Comparison of ENCODE assay signal across 8 mouse cellular contexts in the genomic region with DNA sequence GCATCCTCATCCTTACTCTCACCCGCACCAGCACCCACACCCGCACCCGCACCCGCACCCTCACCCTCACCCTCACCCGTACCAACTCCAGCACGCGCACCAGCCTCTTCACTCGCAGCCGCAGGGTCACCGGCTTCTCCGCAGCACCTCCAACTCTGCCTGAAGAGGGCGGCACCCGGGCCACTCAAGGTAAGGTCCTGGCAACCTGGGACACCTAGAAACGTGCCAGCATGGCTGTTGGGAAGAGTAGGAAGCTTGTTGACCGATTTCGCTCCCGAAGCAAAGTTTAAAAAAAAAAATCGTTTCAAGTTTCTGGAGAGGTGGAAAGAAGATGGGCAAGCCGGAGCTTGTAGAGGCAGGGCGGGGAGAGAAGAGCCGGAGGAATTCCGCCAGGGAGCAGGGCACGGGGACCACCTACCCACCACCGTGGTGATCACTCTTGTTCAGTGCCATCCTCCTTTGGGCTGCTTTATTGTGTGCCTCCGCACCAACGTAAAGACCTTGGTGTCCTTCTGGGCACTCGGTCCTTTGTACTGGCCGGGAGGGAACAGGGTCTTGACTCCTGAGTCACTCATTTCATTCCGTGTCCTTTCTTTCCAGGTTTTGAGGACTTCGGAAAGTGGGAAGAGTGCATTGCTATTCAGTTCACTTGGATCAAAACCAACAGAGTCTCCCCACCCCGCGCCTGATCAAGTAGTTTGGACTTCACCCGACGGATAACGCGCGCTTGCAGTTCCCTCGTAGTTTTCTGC. TPM values are rescaled to one million over a fixed set of nuclear protein-coding genes. Genes with fewer than 3 reads are reported as not detected.
DNase-seq lines count a peak whose midpoint lies in the region; ATAC-seq and TF ChIP-seq lines count a peak whose summit lies in the region.

No protein-coding gene starts in this region.

- no peaks in the 10 kb centered on the region for H3K36me3 ChIP-seq in E14TG2a.4 (ENCODE audit: insufficient read depth, low read length)
- H3K36me3 ChIP-seq in forebrain, postnatal 0 days (ENCODE audit: insufficient read depth): no peaks in the 10 kb centered on the region
- H3K36me3 ChIP-seq in lung, embryonic 16.5 days (ENCODE audit: control insufficient read depth, insufficient read depth, low read length): peaks cover 6% of the 10 kb centered on the region

- no peaks in the 10 kb centered on the region for H3K9me3 ChIP-seq in E14TG2a.4 (ENCODE audit: low read length)
- no peaks in the 10 kb centered on the region for H3K9me3 ChIP-seq in forebrain, postnatal 0 days (ENCODE audit: low read length)
- no peaks in the 10 kb centered on the region for H3K9me3 ChIP-seq in lung, embryonic 16.5 days (ENCODE audit: control insufficient read depth, low read length)

- TF ChIP-seq CTCF in E14TG2a.4 (conservative IDR thresholded peaks at IDR 0.05; ENCODE audit: low read length): no peak; the same call in 1 of the 2 replicates
- peak; percentile 58 for TF ChIP-seq CTCF in forebrain, postnatal 0 days (IDR thresholded peaks at IDR 0.05; ENCODE audit: low read depth)

- H3K9ac ChIP-seq in forebrain, postnatal 0 days: peak overlapping the region; percentile 85
- H3K9ac ChIP-seq in lung, embryonic 16.5 days (ENCODE audit: low read length): peak overlapping the region; percentile 96

- H3K27ac ChIP-seq in forebrain, postnatal 0 days (ENCODE audit: low read depth, low read length): peak overlapping the region; percentile 88
- peak overlapping the region; percentile 98 for H3K27ac ChIP-seq in lung, embryonic 16.5 days (ENCODE audit: low read length)

- DNase-seq in cerebellum, adult 11 months: peak; percentile 52
- DNase-seq in forebrain, postnatal 0 days: peak; percentile 45
- DNase-seq in layer of hippocampus, adult 9-11 months: peak; percentile 34
- DNase-seq in ovary, adult 18-20 months (ENCODE audit: low spot score): peak; percentile 36
- DNase-seq in thymus, postnatal 10 days (ENCODE audit: low spot score in 2 of 2): peak; percentile 78 to 83

- under 1% methylated on average over 38 of the region's 38 CpGs for WGBS in forebrain, postnatal 0 days
- under 1% methylated on average over 36 of the region's 38 CpGs for WGBS in lung, embryonic 16.5 days

- H3K27me3 ChIP-seq in E14TG2a.4 (ENCODE audit: insufficient read depth, low read length): peaks cover 19% of the 10 kb centered on the region
- H3K27me3 ChIP-seq in forebrain, postnatal 0 days (ENCODE audit: insufficient read depth, low read length): no peaks in the 10 kb centered on the region
- no peaks in the 10 kb centered on the region for H3K27me3 ChIP-seq in lung, embryonic 16.5 days (ENCODE audit: control insufficient read depth, insufficient read depth, low read depth, low read length)

- ATAC-seq in forebrain, postnatal 0 days: no peak; the same call in 1 of the 2 replicates
- ATAC-seq in hematopoietic stem cell, adult 5-6 weeks (replicated peaks in 1 of 2; ENCODE audit: insufficient read depth in 1 of 2, low FRiP score in 2 of 2, low TSS enrichment in 1 of 2, low read depth in 1 of 2, poor library complexity in 2 of 2, severe bottlenecking in 2 of 2): peak; percentile 23 to 24; a peak in 2 of 4 replicates
- 0 out of 2 replicates have a peak, but pooled peaks have one; percentile 2 for ATAC-seq in lung, embryonic 16.5 days (ENCODE audit: low read depth)

- peak overlapping the region; percentile 91 for H3K4me3 ChIP-seq in E14TG2a.4 (replicated peaks; ENCODE audit: low read length)
- H3K4me3 ChIP-seq in forebrain, postnatal 0 days (ENCODE audit: low read depth, low read length): peak overlapping the region; percentile 60
- H3K4me3 ChIP-seq in lung, embryonic 16.5 days (ENCODE audit: low read length): peak overlapping the region; percentile 90

- H3K4me2 ChIP-seq in forebrain, postnatal 0 days (ENCODE audit: low read depth): peak overlapping the region; percentile 81
- peak overlapping the region; percentile 89 for H3K4me2 ChIP-seq in lung, embryonic 16.5 days (ENCODE audit: low read depth, low read length)

- H3K4me1 ChIP-seq in E14TG2a.4 (replicated peaks; ENCODE audit: low read depth, low read length): peaks cover 51% of the 10 kb centered on the region
- H3K4me1 ChIP-seq in forebrain, postnatal 0 days (ENCODE audit: insufficient read depth): 0 out of 2 replicates have a peak, but pooled peaks cover 10% of the 10 kb centered on the region
- peaks cover 40% of the 10 kb centered on the region for H3K4me1 ChIP-seq in lung, embryonic 16.5 days (replicated peaks; ENCODE audit: control insufficient read depth, insufficient read depth, low read length)

RNA-seq across cellular contexts. Expression of gene Phlda1, which starts 1.6 kb away (rescaled TPM):
- 8.9 and 9.2 TPM in 2 replicates for total RNA-seq in forebrain, postnatal 0 days (2014; rRNA removed)
- 29.3 and 31.3 TPM in 2 replicates for polyA plus RNA-seq in forebrain, postnatal 0 days (2015; fragmentation: Nextera tagmentation; extraction: Ambion mirVana)
- 0.88 and 3.4 TPM in 2 replicates for total RNA-seq in hematopoietic stem cell, adult 5-6 weeks (2017)
- 116 and 137 TPM in 2 replicates for polyA plus RNA-seq in lung, embryonic 16.5 days (2015; fragmentation: Nextera tagmentation; extraction: Ambion mirVana)

RNA-seq across cellular contexts. Expression of gene Nap1l1, which starts 34.6 kb away (rescaled TPM):
- total RNA-seq in forebrain, postnatal 0 days (2014; rRNA removed): 114 and 121 TPM in 2 replicates
- 162 and 189 TPM in 2 replicates for polyA plus RNA-seq in forebrain, postnatal 0 days (2015; fragmentation: Nextera tagmentation; extraction: Ambion mirVana)
- total RNA-seq in hematopoietic stem cell, adult 5-6 weeks (2017): 611 and 635 TPM in 2 replicates
- 220 and 239 TPM in 2 replicates for polyA plus RNA-seq in lung, embryonic 16.5 days (2015; fragmentation: Nextera tagmentation; extraction: Ambion mirVana)
